Mouse (Mus musculus) olfactory bulb, adult 2 months (tissue): Measurements from ENCODE around the gene Nradd.

ENCODE experiments used
- CTCF ChIP-seq: fragments of 200-500 bp; IDR thresholded peaks from 2 replicates; pipeline ENCODE4 v1.5.1; 2012; ENCODE audit warnings: low read depth, mild to moderate bottlenecking, low read length, moderate library complexity; ENCODE audit not compliant: insufficient read depth
- POLR2A ChIP-seq: fragments of 200-500 bp; IDR thresholded peaks from 2 replicates; pipeline ENCODE4 v1.6.1; 2012; ENCODE audit warnings: mild to moderate bottlenecking, low read depth, low read length, moderate library complexity; ENCODE audit not compliant: insufficient read depth

GRCm38 (mm10) chr9:110649775-110650174 lies 25.5 kb upstream of the Nradd start:
- TF ChIP-seq CTCF, result no peak
- TF ChIP-seq POLR2A, result no peak
